Mouse (Mus musculus) hindbrain, embryonic 10.5 days (tissue): ENCODE measurements around the gene Gm28305. TPM values are rescaled to one million over a fixed set of nuclear protein-coding genes. Genes with fewer than 3 reads are reported as not detected.

Experiments used
- DNase-seq: peaks from one replicate; pipeline ENCODE4 v3.0.0-alpha.2; 2017; ENCODE audit warnings: low spot score
- H3K27ac ChIP-seq: fragments of 300-500 bp; sonication (generic); 2 replicates; pipeline ENCODE4 v1.5.1; 2016; ENCODE audit warnings: mild to moderate bottlenecking, moderate library complexity
- H3K27me3 ChIP-seq: fragments of 300-500 bp; sonication (generic); 2 replicates; pipeline ENCODE4 v1.6.1; 2016; ENCODE audit warnings: mild to moderate bottlenecking; ENCODE audit not compliant: poor library complexity, insufficient read depth, severe bottlenecking
- H3K36me3 ChIP-seq: fragments of 300-500 bp; sonication (generic); 2 replicates; pipeline ENCODE4 v1.6.1; 2016; ENCODE audit warnings: mild to moderate bottlenecking, moderate library complexity
- H3K4me1 ChIP-seq: fragments of 300-500 bp; sonication (generic); replicated peaks from 2 replicates; pipeline ENCODE4 v1.6.1; 2016; ENCODE audit warnings: mild to moderate bottlenecking
- H3K4me3 ChIP-seq: fragments of 300-500 bp; sonication (generic); 2 replicates; pipeline ENCODE4 v1.5.1; 2016; ENCODE audit warnings: mild to moderate bottlenecking, moderate library complexity
- H3K9me3 ChIP-seq: fragments of 300-500 bp; sonication (generic); 2 replicates; pipeline ENCODE4 v1.6.1; 2016; ENCODE audit warnings: mild to moderate bottlenecking, moderate library complexity
- WGBS: fragments of 180-500 bp; shearing (Covaris S2); methylation state at CpG from one replicate; pipeline ENCODE4 v1.1.7; 2016; 5-methylcytosine and 5-hydroxymethylcytosine counted together
- polyA plus RNA-seq: library from polyadenylated mRNA; unstranded; fragments of >200 nt; fragmentation: Nextera tagmentation; extraction: Ambion mirVana; gene quantifications from 2 replicates; pipeline ENCODE4 v1.2.1, GENCODE M21; 2016

Gm28305 gene
- polyA plus RNA-seq, 1 experiment from 2014 or later = not detected

GRCm38 (mm10) chr9:104079379-104079778, 38.9 kb downstream of the Gm28305 start:
- Histone ChIP-seq H3K9me3 (no peaks in the 10 kb centered on the region), H3K4me1 (no peaks in the 10 kb centered on the region), H3K27ac (no peak overlapping the region), H3K27me3 (no peaks in the 10 kb centered on the region), H3K36me3 (no peaks in the 10 kb centered on the region), H3K4me3 (no peak overlapping the region)
- DNase-seq = peak; percentile 59
- WGBS = 55% methylated on average over 5 of the region's 5 CpGs

- 78% methylated on average over 3 of the region's 3 CpGs for WGBS
- Histone ChIP-seq H3K9me3 (no peaks in the 10 kb centered on the region), H3K4me3 (no peak overlapping the region), H3K27me3 (no peaks in the 10 kb centered on the region), H3K36me3 (no peaks in the 10 kb centered on the region), H3K4me1 (no peaks in the 10 kb centered on the region), H3K27ac (no peak overlapping the region)
- DNase-seq = no peak
Observed at GRCm38 (mm10) chr9:104080038-104080437, 39.6 kb downstream of the Gm28305 start.

- no peaks in the 10 kb centered on the region for H3K27me3 ChIP-seq
- H3K9me3 ChIP-seq = no peaks in the 10 kb centered on the region
- WGBS = 65% methylated on average over 4 of the region's 4 CpGs
- no peaks in the 10 kb centered on the region for H3K4me1 ChIP-seq
- no peak overlapping the region for H3K4me3 ChIP-seq
- DNase-seq = no peak
- H3K36me3 ChIP-seq = no peaks in the 10 kb centered on the region
- no peak overlapping the region for H3K27ac ChIP-seq
Observed at GRCm38 (mm10) chr9:104085730-104086429, 45.4 kb downstream of the Gm28305 start.

- no peaks in the 10 kb centered on the region for H3K9me3 ChIP-seq
- H3K27ac ChIP-seq = no peak overlapping the region
- 86% methylated on average over 8 of the region's 8 CpGs for WGBS
- H3K27me3 ChIP-seq = no peaks in the 10 kb centered on the region
- no peak overlapping the region for H3K4me3 ChIP-seq
- no peaks in the 10 kb centered on the region for H3K4me1 ChIP-seq
- DNase-seq = no peak
- no peaks in the 10 kb centered on the region for H3K36me3 ChIP-seq
Observed at GRCm38 (mm10) chr9:104088555-104088954, 48.1 kb downstream of the Gm28305 start.

DNA sequence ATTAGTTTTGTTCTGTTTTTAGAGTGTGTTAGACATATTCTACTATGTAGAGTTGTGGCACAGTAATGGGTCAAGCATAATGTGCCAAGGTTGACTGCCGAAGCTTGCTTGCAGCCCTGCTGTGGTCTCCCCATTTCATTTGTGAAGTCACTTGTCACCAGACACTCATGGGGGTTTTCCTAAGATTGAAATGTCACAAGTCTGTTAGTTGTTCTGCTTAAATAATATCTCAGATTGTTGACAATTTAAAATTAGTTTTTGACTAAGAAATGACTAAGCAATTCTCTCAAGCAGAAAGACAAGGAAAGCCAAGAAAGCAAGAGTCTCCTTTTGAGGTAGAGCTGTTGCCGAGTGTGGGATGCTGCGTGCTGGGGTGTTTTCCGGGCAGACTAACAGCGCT, 52.5 kb downstream of the Gm28305 start:
- Histone ChIP-seq H3K4me1 (no peaks in the 10 kb centered on the region), H3K9me3 (no peaks in the 10 kb centered on the region), H3K27ac (no peak overlapping the region), H3K4me3 (no peak overlapping the region), H3K36me3 (no peaks in the 10 kb centered on the region), H3K27me3 (no peaks in the 10 kb centered on the region)
- WGBS = 95% methylated on average over 5 of the region's 5 CpGs
- no peak for DNase-seq

DNA sequence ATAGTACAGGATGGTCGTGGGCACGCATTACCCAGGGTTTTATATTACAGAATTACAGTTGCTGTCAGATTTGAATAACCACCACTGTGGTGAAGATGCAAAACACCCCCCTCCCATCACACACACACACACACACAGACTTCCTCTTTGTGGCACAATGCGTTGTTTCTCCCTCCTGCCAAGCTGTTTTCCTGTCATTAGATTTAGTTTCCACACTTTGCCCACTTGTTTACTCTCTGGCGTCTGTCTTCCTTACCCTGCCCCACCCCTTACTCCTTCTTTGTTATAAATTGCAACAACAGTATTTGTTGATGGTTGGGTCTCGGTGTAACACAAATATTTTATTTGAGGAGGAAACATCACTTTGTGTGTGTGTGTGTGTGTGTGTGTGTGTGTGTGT, 57.8 kb downstream of the Gm28305 start:
- 82% methylated on average over 5 of the region's 5 CpGs for WGBS
- no peak overlapping the region for H3K27ac ChIP-seq
- no peaks in the 10 kb centered on the region for H3K4me1 ChIP-seq

GRCm38 (mm10) chr9:104099060-104099459, 58.6 kb downstream of the Gm28305 start:
- H3K4me3 ChIP-seq = no peak overlapping the region
- H3K27me3 ChIP-seq = no peaks in the 10 kb centered on the region
- 92% methylated on average over 11 of the region's 11 CpGs for WGBS
- DNase-seq = no peak
- no peaks in the 10 kb centered on the region for H3K9me3 ChIP-seq
- H3K4me1 ChIP-seq = no peaks in the 10 kb centered on the region
- no peaks in the 10 kb centered on the region for H3K36me3 ChIP-seq
- no peak overlapping the region for H3K27ac ChIP-seq

More for the DNA sequence above, 57.8 kb downstream of the Gm28305 start:
- Histone ChIP-seq H3K4me3 (no peak overlapping the region), H3K9me3 (no peaks in the 10 kb centered on the region), H3K27me3 (no peaks in the 10 kb centered on the region), H3K36me3 (no peaks in the 10 kb centered on the region)
- no peak for DNase-seq

GRCm38 (mm10) chr9:104100822-104101221, 60.4 kb downstream of the Gm28305 start:
- 50% methylated on average over 7 of the region's 7 CpGs for WGBS
- no peaks in the 10 kb centered on the region for H3K36me3 ChIP-seq
- DNase-seq = no peak
- H3K4me1 ChIP-seq = no peaks in the 10 kb centered on the region
- H3K4me3 ChIP-seq = no peak overlapping the region
- H3K9me3 ChIP-seq = no peaks in the 10 kb centered on the region
- no peak overlapping the region for H3K27ac ChIP-seq
- no peaks in the 10 kb centered on the region for H3K27me3 ChIP-seq

- WGBS = 33% methylated on average over 3 of the region's 3 CpGs
- Histone ChIP-seq H3K27me3 (no peaks in the 10 kb centered on the region), H3K9me3 (no peaks in the 10 kb centered on the region), H3K27ac (no peak overlapping the region), H3K4me1 (no peaks in the 10 kb centered on the region), H3K36me3 (no peaks in the 10 kb centered on the region), H3K4me3 (no peak overlapping the region)
- DNase-seq = no peak
Observed at GRCm38 (mm10) chr9:104101458-104101857, 61.0 kb downstream of the Gm28305 start.

GRCm38 (mm10) chr9:104102301-104102700, 61.8 kb downstream of the Gm28305 start:
- Histone ChIP-seq H3K27ac (no peak overlapping the region), H3K27me3 (no peaks in the 10 kb centered on the region), H3K4me1 (no peaks in the 10 kb centered on the region), H3K36me3 (no peaks in the 10 kb centered on the region), H3K9me3 (no peaks in the 10 kb centered on the region), H3K4me3 (no peak overlapping the region)
- DNase-seq = no peak
- 41% methylated on average over 6 of the region's 6 CpGs for WGBS

GRCm38 (mm10) chr9:104102901-104103300, 62.4 kb downstream of the Gm28305 start:
- 27% methylated on average over 2 of the region's 2 CpGs for WGBS

DNA sequence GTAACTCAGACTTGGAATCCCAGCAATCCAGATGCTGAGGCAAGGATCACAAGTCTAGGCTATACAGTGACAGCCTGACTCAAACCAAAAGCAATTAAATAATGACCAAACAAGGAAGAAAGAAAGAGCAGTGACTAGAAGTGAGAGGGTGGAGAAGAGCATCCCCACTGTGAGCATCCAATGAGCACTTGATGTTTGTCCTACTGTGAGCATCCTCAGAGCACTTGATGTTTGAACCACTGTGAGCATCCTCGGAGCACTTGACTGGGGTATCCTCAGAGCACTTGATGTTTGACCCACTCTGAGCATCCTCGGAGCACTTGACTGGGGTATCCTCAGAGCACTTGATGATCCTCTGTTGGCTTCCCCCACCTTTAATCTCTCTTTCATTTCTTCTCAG, 64.5 kb downstream of the Gm28305 start:
- Histone ChIP-seq H3K36me3 (no peaks in the 10 kb centered on the region), H3K27ac (no peak overlapping the region), H3K27me3 (no peaks in the 10 kb centered on the region), H3K9me3 (no peaks in the 10 kb centered on the region), H3K4me3 (no peak overlapping the region), H3K4me1 (no peaks in the 10 kb centered on the region)
- no peak for DNase-seq
- 82% methylated on average over 2 of the region's 2 CpGs for WGBS

More at GRCm38 (mm10) chr9:104102901-104103300, 62.4 kb downstream of the Gm28305 start:
- H3K9me3 ChIP-seq = no peaks in the 10 kb centered on the region
- no peaks in the 10 kb centered on the region for H3K4me1 ChIP-seq
- H3K27ac ChIP-seq = no peak overlapping the region
- H3K27me3 ChIP-seq = no peaks in the 10 kb centered on the region
- no peak for DNase-seq
- no peaks in the 10 kb centered on the region for H3K36me3 ChIP-seq
- H3K4me3 ChIP-seq = no peak overlapping the region

GRCm38 (mm10) chr9:104106930-104107329, 66.5 kb downstream of the Gm28305 start:
- Histone ChIP-seq H3K27ac (no peak overlapping the region), H3K9me3 (peaks cover 11% of the 10 kb centered on the region; the same call in 1 of the 2 replicates), H3K4me1 (no peaks in the 10 kb centered on the region), H3K4me3 (no peak overlapping the region), H3K36me3 (no peaks in the 10 kb centered on the region), H3K27me3 (no peaks in the 10 kb centered on the region)
- no peak for DNase-seq
- WGBS = 88% methylated on average over 9 of the region's 9 CpGs

- 81% methylated on average over 6 of the region's 6 CpGs for WGBS
- no peaks in the 10 kb centered on the region for H3K4me1 ChIP-seq
- no peak overlapping the region for H3K27ac ChIP-seq
- H3K4me3 ChIP-seq = no peak overlapping the region
- H3K9me3 ChIP-seq = peaks cover 11% of the 10 kb centered on the region; the same call in 1 of the 2 replicates
- no peaks in the 10 kb centered on the region for H3K27me3 ChIP-seq
- no peak for DNase-seq
- H3K36me3 ChIP-seq = no peaks in the 10 kb centered on the region
Observed at GRCm38 (mm10) chr9:104107482-104107881, 67.0 kb downstream of the Gm28305 start.
